Mouse (Mus musculus): Measurements from ENCODE around the gene Mtln.

Mtln gene

DNA sequence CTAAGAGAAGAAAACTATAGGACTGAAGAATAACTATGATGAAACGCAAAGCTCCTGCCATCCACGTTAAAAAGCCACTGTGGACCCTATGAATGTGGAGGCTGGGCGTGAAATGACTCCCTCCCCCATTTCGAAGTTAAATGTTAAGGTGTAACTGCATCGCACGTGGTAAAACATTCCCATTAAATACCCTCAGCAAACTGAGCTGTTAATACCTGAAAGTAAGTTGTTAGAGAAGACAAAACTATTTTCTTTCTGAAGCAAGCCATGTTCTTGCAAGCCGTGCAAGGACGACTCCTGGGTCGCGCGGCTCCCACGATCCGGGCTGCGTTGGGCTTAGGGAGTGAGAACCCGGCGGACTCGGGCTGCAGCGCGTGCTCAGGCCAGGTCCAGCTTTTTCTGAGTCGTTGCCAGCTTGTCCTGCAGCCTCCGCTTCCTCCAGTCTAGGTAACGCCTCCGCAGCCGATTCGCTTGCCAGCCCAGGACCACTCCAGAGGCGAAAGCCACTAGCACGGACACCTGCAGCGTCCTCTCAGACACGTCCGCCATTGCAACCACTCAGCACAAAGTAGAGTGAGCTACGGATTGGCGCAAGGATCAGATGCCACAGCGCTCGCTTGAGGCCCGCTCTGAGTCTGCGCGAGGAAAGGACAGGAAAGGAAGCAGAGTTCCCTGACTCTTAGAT, at the start of gene Mtln:
TSS of gene Mtln (minus strand) at position 570 of the 685 bp plus-strand sequence.
- peak; percentile 88 for DNase-seq (ENCODE audit: extremely low read depth, insufficient read length, low spot score)

DNA sequence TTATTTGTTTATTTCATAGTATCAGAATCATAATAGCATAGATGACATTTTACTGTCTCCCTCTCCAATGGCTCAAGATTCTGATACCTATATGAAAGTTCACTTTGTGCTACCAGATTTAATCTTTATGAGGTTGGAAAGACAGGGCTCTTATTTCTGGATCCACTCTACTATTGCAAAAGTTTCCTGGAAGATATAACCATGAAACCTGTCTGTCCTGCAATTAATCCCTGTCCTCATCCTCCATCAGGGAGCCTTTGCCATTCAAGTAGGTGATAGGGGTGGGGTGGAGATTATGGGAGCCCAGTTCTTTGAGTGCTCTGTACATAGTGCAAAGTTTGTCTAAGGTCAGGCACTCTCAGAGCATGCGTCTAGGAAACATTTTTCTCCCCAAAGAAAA, 49.1 kb upstream of the Mtln start:
- no peak for DNase-seq (ENCODE audit: extremely low read depth, insufficient read length, low spot score)

DNA sequence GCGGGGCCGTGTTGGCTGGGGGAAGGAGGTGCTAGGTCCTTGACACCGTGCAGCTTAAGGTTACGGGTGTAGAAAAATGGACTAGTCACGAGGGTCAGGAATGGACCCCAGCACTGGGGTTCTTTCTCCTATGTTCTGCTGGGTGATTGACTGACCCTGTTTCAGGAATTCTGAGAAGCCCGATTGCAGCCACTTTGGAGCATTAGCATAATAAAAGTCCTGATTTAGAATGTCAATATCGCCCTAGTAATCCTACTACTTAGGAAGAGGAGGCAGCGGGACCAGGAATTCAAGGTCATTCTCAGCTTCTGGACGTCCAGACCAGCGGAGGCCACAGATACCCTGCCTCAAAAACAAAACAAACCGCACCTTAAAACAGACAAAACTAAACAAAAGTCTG, 47.1 kb upstream of the Mtln start:
- DNase-seq (ENCODE audit: extremely low read depth, insufficient read length, low spot score) = no peak

DNA sequence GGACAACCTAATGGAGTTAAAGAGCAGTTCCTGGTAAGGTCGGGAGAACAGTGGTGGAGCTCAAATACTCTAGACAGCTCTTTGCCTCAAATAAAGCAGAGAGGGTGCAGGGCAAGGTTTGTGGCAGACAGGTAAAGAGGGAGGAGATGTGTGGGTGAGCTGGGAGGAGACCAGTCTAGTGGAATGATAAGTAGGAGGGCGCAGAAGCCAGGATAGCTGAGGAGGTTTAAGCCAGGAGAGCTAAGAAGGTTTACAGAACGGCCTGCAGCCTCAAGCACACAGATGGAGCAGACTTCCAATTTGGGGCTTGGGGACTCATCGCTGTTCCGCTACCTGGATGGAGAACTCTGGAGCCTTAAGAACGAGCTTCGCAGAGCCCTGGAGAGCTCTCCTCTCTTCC, 46.3 kb upstream of the Mtln start, which contains the start of gene Acoxl:
TSS of gene Acoxl (plus strand) at position 301 of the 400 bp plus-strand sequence.
- DNase-seq (ENCODE audit: extremely low read depth, insufficient read length, low spot score) = no peak

DNA sequence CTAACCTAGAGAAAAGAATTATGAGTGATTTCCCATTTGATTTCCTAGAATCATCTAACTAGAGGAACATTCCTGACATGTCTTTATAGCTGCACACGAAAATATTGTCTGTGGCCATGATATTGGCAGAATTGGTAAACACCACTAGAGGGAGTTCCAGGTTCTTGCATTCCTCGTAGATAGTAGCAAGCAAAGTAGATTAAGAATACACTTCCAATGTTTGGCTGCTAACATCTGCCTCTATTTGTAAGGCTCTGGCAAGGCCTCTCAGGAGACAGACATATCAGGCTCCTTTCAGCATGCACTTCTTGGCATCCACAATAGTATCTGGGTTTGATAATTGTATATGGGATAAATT, 40.5 kb upstream of the Mtln start:
- DNase-seq (ENCODE audit: extremely low read depth, insufficient read length, low spot score) = peak; percentile 22

DNA sequence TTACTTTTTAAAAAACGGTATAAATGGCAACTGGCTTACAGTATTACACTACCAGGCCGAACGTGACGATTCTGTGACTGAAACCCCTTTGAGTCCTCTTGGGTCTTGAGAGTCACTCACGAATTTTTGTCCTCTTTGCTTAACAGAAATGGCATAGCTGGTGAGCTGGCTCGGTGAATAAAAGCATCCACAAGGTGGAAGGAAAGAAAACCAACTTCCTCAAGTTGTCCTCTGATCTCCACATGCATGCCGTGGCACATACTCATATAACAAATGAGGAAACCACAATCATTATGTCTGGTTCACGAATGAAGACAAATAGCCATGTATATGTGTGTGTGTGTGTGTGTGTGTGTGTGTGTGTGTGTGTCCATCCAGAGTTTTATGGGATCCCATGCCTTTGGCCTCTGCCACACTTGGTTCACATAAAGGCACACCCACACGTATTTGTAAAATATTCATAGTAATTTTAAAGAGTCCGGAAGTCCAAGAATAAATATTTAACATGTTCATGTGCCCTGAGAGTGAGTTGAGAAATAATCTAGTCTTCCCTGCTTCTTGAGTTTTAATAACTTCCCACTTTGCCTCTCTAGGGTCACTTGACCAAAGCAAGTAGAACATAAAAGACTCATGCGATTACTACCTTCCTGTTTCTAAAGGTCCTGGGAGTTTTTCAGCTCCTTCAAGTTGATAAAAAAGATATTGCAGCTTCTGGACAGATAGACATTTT, 40.0 kb upstream of the Mtln start:
- no peak for DNase-seq (ENCODE audit: extremely low read depth, insufficient read length, low spot score)

DNA sequence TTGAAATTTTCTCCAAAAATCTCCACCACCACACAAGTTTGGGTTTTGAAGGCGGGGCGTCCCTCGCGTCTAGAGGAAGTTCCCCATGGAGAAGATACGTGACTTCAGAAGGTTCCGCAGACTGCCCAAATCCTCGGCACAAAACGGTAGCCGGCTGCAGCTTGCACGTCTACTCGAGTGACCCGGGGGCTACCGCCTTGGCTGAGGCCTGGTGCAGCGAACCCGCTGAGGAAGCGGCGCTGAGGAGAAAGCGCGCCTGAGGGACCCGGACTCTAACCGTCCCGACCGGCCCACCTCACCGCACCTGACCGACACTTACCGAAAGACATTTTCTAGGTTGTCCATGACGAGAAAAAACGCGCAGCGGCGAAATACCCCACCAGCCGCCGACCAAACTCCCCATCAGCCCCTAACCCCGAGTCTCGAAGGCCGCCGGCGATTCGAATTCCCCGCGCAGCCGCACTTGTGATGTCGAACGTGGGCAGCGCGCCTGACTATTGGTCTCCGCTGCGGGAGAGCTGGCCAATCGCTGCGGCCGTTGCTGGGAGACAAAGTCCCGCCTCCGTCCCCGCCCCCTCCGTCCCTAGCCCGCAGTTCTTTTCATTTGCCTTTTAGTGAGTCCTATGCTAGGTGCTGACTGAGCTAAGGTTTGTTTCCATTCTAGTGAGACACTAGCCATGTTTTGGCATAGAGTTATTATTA, 39.3 kb upstream of the Mtln start, which contains the start of gene Bub1:
TSS of gene Bub1 (minus strand) at position 465 of the 702 bp plus-strand sequence.
- peak; percentile 94 for DNase-seq (ENCODE audit: extremely low read depth, insufficient read length, low spot score)

DNA sequence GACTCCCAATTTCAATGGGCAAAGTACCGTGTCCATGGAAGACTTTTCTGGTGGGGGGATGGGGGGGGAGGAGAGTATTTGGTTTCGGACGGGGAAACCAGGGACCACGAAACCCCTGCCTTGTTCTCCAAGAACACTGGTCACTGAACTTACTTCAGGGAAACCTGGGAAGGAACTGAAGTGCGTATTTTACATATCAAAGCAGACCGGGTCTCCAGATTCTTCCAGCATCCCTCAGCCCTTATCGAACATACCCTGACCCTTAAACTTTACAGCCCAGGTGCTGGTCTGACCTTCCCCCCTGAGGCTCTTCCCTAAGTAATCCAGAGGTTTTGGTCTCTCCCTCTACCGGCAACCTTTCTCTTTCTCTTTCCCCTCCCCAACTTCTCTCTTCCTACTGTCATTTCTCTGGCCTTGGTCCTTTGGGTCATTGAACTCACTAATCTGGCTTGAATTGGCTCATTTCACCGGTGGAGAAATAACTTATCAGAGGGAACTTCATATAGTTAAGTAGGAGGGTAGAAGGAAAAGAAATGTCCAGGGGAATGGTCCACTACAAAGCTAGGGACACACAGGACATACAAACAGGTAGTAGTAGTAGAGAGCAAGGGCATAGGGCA, 2.5 kb downstream of the Mtln start:
- DNase-seq (ENCODE audit: extremely low read depth, insufficient read length, low spot score) = no peak

DNA sequence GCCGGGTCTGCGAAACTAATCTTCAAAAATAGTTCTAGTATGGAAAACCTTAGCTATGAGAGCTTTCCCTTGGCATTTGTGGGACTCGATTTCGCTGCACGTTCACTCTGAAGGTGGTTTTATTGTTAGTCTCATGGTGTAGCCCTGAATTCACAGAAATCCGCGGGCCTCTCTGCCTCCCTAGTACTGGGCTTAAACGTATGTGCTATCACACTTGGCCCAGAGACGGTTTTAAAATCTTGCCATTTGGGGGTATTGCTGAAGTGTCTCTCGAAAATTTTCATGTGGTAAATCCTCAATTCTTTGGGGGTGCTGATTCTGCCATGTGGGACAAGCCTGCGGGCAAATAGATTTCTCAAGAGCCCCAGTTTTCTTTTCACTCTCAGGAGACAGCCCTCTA, 3.1 kb downstream of the Mtln start:
- DNase-seq (ENCODE audit: extremely low read depth, insufficient read length, low spot score) = no peak

DNA sequence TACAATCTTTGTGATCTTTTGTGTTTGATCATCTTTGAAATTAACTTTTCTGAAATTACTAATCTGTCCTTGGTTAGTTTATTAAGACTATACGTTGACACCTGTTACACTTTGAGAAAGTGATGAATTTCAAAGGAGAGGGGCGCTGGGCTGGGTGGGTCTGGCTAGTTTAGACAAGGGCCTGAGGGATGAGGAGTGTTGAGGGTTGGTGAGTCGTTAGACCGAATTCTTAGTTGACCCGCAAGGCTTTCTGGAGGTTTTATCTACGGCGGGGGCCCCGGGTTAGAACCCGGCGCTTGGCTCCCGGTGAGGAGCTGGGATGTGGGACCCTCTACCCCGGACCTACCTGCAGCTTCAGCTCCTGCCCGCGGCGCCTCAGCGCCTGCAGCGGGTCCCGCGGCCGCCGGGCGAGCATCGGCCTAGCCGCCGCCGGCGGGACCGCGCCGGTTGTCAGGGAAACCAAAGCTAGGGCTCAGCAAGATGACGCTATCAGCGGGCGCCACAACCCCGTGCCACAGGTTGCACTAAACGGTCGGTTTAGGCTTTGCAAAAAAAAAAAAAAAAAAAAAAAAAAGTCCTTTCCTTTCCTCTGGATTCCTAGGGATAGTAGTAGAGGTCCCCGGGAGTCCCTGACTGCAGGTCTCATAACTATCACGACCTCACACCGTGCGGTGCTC, 3.7 kb downstream of the Mtln start, which contains the start of gene Nphp1:
TSS of gene Nphp1 (minus strand) at position 458 of the 677 bp plus-strand sequence.
- peak; percentile 82 for DNase-seq (ENCODE audit: extremely low read depth, insufficient read length, low spot score)

DNA sequence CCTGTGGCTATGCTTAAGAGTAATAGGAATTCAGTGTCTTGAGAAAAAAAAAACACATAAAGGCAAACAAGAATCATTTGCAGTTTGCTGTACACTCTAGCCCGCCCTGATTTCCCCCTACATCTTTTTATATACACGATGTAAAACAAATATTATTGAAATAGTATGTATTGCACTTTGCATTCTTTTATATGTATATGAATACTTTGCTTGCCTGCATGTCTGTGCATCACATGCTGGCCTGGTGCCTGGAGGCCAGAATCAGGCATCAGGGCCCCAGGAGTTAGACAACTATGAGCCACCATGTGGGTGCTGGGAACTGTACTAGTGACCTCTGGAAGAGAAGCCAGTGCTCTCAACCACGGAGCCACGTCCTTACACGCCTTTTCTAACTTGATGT, 5.1 kb downstream of the Mtln start:
- no peak for DNase-seq (ENCODE audit: extremely low read depth, insufficient read length, low spot score)

DNA sequence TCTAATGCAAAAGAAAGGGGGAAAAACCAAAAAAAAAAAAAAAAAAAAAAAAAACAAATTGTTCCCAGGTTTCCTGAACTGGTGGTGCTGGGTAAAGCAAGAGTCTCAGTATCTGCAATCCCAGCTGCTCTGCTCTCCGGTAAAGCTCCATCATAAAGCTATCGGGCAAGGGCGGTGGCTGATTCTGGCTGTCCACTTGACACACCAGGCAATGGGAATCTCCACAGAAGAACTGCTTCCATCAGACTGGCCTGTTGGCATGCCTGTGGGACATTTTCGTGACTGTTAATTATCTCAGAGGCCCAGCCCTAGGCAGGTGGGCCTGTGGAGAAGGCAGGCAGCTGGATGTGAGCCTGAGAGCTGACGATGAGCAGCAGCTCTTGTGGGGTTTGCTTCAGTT, 13.8 kb downstream of the Mtln start:
- no peak for DNase-seq (ENCODE audit: extremely low read depth, insufficient read length, low spot score)

DNA sequence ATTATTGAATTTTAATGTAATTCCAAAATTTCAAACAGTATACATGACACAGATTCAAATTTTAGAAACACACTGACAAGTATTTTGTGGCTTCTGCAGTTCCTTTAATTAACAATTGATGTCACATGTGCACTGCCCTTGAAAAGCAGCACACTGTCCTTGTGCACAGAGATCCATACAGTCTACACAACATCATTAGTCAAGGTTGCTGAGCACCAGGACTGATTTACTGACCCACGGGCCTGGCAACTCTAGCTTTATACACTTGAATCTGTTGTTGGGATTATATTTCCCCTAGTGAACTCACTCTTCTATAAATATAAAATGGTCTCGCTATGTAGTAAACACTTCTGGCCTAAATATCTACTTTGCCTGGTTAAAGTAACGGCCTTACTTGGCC, 17.3 kb downstream of the Mtln start:
- no peak for DNase-seq (ENCODE audit: extremely low read depth, insufficient read length, low spot score)

DNA sequence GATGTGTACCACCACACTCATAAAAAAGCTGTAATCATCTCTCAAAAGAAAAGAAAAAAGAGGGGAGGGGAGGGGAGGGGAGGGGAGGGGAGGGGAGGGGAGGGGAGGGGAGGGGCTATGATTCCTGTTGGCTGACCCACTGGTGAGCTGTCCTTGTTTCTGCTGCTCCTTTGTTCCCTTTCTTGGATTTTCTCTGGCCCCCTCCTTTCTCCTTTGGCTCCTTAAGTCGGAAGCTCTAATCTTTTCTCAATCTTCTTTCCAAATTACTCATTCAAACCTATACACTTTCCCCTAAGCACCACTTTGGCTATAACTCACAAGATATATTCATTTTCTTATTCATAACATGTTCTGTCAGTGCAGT, 17.7 kb downstream of the Mtln start:
- DNase-seq (ENCODE audit: extremely low read depth, insufficient read length, low spot score) = no peak

DNA sequence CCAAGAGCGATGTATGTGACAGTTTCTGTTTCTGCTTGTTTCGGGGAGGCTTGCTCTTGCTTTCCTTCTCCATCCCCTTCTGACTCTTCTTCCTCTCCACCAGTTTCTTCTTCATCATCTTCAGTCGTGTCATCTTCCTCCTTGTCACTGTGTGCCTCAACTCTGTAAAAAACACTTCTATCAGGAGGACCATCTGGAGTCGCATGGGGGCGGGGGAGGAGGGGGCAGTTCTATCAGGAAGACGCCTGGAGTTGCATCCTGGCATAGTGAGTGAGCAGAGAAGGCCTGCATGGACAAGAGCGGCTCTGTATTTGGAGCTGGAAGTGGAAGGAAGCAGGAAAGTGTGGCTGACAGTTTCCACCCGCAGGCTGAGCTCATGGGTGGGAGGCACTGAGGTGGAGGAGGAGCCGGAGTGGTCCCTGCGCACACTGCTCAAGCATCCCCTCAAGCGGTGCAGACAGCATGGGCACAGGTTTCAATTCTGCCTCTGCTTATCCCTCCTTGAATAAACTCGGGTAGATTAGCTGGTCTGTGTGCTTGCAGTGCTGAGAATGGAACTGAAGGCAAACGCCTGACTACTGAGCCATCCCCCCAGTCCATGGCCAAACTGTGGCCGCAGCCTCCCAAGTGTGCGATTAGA, 18.2 kb downstream of the Mtln start:
- DNase-seq (ENCODE audit: extremely low read depth, insufficient read length, low spot score) = no peak

DNA sequence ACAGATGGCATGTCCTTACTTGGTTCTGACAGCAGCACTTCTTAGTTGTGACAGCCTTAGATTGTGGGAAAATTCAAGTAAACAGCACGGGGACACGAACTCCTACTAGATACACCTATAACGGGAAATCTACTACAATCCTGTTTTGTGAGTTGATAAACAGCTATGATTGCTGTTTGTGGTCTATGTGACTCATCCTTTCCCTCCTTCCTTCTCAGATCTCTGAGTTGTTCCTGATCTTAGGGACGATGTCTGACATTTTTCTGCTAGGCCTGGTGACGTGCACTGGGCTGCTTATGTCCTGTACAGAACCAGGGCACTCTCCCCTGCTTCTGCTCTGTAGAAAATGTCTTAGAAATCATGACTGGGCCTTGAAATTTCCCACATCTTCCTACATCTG, 30.7 kb downstream of the Mtln start:
- no peak for DNase-seq (ENCODE audit: extremely low read depth, insufficient read length, low spot score)

DNA sequence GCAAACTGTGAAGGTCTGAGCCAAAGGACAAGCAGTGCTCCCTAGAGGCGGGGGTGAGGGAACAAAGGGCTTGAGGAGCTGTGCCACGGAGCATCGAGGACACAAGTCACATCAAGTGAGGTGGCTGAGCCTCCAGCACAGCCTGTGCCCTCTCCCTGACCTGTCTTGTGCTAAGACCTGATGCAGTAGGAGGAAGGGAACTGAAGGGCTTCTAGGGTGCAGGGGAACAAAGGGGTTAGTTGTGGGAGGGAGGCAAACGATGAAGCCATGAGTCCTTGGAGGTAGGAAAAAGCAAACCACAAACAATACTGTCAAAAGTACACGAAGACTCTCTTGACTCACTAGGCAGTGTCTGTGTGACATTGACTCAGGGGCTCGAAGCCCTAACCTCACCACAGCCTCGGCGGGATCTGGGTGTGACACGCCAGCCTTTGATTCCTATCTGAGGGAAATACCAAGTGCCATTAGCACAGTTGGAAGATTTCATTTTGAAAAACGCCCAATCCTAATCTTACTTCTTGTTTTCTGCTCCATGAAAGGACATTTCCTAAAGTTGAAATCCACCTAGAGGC, 31.8 kb downstream of the Mtln start:
- no peak for DNase-seq (ENCODE audit: extremely low read depth, insufficient read length, low spot score)

DNA sequence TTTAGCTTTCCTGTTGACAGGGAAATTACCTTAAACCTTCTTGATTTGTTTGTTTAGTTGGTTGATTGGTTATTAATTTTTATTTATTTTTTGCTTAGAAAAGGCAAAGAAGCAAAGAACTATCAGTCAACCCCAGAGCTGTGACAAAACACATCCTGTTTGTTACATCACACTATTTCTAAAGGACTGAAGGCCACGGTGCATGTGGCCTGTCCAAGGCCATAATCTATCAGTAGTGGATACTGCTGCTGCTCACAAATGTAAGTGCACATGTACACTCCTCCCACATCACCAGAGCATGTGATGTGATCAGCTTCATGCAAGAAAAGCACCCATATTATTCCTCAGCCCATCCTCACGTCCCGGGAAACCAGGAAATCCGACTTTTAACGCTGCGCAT, 32.3 kb downstream of the Mtln start:
- no peak for DNase-seq (ENCODE audit: extremely low read depth, insufficient read length, low spot score)

DNA sequence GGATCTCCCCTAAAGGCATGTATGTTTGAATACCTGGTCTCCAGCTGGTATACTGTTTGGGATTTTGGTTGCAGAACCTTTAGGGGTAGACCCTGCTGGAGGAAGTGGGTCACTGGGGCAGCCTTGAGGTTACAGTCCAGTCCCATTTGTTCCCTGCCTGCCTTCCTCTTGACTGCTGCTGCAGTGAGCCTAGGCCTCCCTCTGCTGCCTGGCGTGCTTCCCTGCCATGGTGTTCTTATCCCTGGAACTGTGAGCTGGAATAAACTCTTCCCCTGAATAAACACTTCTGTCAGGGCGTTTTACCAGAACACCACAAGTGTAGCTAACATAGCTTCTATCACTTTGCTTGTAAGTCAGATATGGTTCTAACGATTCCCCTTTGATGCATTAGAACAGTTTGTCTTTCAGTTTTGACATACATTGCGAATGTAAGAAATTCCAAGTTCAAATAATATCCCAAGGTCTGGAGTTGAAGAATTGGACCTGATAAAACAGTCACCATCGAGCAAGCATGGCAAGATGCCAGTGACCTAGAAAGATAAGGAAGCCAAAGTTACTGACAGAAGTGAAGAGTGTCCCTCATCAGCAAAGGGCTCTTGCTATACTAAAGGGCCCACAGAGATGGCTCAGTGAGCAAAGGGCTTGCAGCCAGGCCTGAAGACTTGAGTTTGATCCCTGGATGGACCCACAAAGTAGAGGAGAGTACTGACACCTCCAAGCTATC, 33.0 kb downstream of the Mtln start:
- no peak for DNase-seq (ENCODE audit: extremely low read depth, insufficient read length, low spot score)

All from 3134 (cell line).